Mouse (Mus musculus) liver, embryonic 16.5 days (tissue): ENCODE results near the gene Fbh1. TPM values are rescaled to one million over a fixed set of nuclear protein-coding genes. Genes with fewer than 3 reads are reported as not detected.
A peak's percentile ranks its signal among the peaks of the same experiment; 100 is the strongest.
"Not testable (repeated sequence)": the region's sequence is repeated elsewhere in the genome, so short reads cannot be mapped to it uniquely, and the experiment has no call there.

Experiments
- ATAC-seq: fragments of 200-750 bp; cut with Nextera tagmentation; 2 replicates; pipeline ENCODE4 v1.8.0; 2017; ENCODE audit warnings: low read depth, mild to moderate bottlenecking, moderate number of reproducible peaks, moderate library complexity
- H3K27ac ChIP-seq: fragments of 300-500 bp; sonication (generic); 2 replicates; pipeline ENCODE4 v1.5.1; 2014; ENCODE audit warnings: mild to moderate bottlenecking, low read length
- H3K27me3 ChIP-seq: fragments of 300-500 bp; sonication (generic); 2 replicates; pipeline ENCODE4 v1.6.1; 2014; ENCODE audit warnings: low read depth, low read length, mixed read lengths; ENCODE audit not compliant: control insufficient read depth, insufficient read depth
- H3K36me3 ChIP-seq: fragments of 300-500 bp; sonication (generic); 2 replicates; pipeline ENCODE4 v1.6.1; 2014; ENCODE audit warnings: mild to moderate bottlenecking; ENCODE audit not compliant: control insufficient read depth, insufficient read depth
- H3K4me1 ChIP-seq: fragments of 300-500 bp; sonication (generic); 2 replicates; pipeline ENCODE4 v1.6.1; 2014; ENCODE audit warnings: low read depth, low read length, mixed read lengths; ENCODE audit not compliant: control insufficient read depth
- H3K4me2 ChIP-seq: fragments of 300-500 bp; sonication (generic); 2 replicates; pipeline ENCODE4 v1.6.1; 2014; ENCODE audit warnings: low read depth, low read length, mixed read lengths
- H3K4me3 ChIP-seq: fragments of 300-500 bp; sonication (generic); 2 replicates; pipeline ENCODE4 v1.5.1; 2014; ENCODE audit warnings: low read depth, mild to moderate bottlenecking, low read length
- H3K9ac ChIP-seq: fragments of 300-500 bp; sonication (generic); 2 replicates; pipeline ENCODE4 v1.6.1; 2014; ENCODE audit warnings: low read depth, low read length
- H3K9me3 ChIP-seq: fragments of 300-500 bp; sonication (generic); replicated peaks from 2 replicates; pipeline ENCODE4 v1.6.1; 2016; ENCODE audit warnings: low read length; ENCODE audit not compliant: control insufficient read depth
- WGBS: fragments of 180-500 bp; shearing (Covaris S2); extraction: QIAGEN DNeasy Blood & Tissue Kit; methylation state at CpG from one replicate; pipeline ENCODE4 v1.1.7; 2014; ENCODE audit not compliant: insufficient replicate concordance; 5-methylcytosine and 5-hydroxymethylcytosine counted together
- polyA plus RNA-seq: library from polyadenylated mRNA; unstranded; fragments of >200 nt; fragmentation: Nextera tagmentation; extraction: Ambion mirVana; gene quantifications from 2 replicates; pipeline ENCODE4 v1.2.1, GENCODE M21; 2015

The Fbh1 gene
- polyA plus RNA-seq, 1 experiment from 2014 or later, result 27.7 TPM

DNA sequence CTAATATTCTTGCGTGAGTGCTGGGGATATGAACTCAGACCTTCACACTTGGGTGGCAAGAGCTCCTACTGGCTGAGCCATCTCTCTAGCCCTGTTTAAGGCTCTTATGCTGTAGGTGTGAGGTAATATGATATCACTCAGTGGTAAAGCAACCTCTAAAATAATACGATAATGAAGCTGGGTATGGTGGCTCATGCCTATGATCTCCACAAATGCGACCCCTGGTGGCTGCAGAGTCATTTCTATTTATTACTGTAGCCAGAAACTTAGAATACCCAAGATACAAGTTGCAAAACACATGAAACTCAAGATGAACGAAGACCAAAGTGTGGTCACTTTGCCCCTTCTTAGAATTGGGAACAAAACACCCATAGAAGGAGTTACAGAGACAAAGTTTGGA is 67.3 kb downstream of the Fbh1 start:
- H3K4me3 ChIP-seq, H3K36me3 ChIP-seq, H3K4me2 ChIP-seq, H3K27ac ChIP-seq, H3K4me1 ChIP-seq, H3K9ac ChIP-seq, H3K27me3 ChIP-seq, ATAC-seq, H3K9me3 ChIP-seq: not testable (repeated sequence)
- 40% methylated on average over 4 of the region's 4 CpGs for WGBS

DNA sequence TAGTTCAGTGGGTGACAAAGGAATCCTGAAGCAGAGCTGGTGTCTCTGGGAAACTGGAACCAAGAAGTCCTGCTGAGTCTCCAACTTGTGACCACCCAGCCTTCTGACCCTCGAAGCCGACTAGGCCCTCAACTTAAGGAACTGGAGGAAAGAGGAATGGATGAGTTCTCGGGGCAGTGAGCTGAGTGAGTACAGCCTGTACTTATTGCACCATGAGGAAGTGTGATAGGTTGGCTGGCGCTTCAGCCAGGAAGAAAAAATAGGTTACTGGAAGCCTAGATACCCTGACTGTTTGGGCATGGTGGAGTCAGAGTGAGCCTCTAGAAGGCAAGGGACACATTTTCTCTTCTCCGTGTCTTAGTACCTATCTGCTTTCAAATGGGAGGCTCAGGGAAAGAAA is 68.8 kb downstream of the Fbh1 start:
- H3K4me3 ChIP-seq, result no peak overlapping the region
- H3K9me3 ChIP-seq, result no peaks in the 10 kb centered on the region
- H3K36me3 ChIP-seq, result no peaks in the 10 kb centered on the region
- no peaks in the 10 kb centered on the region for H3K27me3 ChIP-seq
- no peak overlapping the region for H3K27ac ChIP-seq
- WGBS, result 26% methylated on average over 5 of the region's 5 CpGs
- peaks cover 9% of the 10 kb centered on the region for H3K4me1 ChIP-seq
- H3K4me2 ChIP-seq, result no peak overlapping the region
- no peak for ATAC-seq
- no peak overlapping the region for H3K9ac ChIP-seq

DNA sequence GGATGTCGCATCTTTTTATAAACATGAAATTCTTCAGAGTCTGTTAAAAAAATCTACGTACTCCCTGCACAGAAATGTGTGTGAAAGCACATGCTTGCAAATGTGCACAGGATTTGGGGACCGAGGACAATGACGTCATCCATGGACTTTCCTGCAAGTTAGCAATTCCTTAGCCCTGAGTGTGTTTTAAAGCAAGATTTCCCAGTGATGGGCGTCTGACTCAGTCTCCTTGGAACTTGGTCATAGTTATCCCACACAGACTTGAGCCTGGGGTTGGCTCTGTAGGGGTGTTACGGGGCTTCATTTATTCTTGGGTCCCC is 70.7 kb downstream of the Fbh1 start:
- Histone ChIP-seq H3K36me3 (no peaks in the 10 kb centered on the region), H3K4me1 (peaks cover 4% of the 10 kb centered on the region; the same call in 1 of the 2 replicates), H3K27ac (no peak overlapping the region), H3K9ac (no peak overlapping the region), H3K4me3 (no peak overlapping the region), H3K27me3 (no peaks in the 10 kb centered on the region), H3K9me3 (no peaks in the 10 kb centered on the region), H3K4me2 (peak overlapping the region; percentile 67)
- WGBS, result 39% methylated on average over 6 of the region's 6 CpGs
- ATAC-seq, result no peak

DNA sequence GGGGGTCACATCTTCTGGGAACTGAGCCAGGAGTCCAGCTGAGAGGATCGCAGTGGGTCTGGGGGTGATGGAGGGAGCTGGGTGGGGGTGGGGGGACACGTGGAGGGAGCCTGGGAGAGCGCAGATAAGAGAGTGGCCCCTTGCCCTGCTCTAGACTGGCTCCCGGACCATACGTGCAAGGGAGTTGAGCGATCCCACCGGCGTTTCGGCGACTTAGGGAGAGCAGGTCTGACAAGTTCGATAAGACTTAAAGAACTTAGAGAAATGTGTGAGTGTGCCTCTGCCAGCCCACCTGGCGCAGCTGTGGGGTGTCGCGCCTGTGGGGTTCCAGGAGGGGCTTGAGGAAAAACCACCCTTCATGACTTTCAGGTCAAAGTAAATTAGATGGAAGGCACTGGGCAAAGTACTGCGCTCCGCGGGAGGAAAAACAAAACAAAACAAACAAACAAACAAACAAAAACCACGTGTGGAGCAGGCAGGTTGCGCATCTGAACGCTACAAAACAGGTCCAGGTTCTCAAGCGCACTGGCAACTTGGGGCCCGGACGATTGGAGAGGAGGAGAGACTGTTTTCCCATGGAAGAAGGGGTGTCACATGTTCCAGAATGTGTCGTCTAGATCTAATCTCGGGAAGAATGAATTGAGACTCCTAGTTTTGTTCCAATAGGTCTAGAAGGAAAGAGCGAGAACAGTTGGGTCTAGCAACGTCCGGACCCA is 71.2 kb downstream of the Fbh1 start:
- Histone ChIP-seq H3K27ac (peak overlapping the region; percentile 58), H3K4me3 (peak overlapping the region; percentile 71)

DNA sequence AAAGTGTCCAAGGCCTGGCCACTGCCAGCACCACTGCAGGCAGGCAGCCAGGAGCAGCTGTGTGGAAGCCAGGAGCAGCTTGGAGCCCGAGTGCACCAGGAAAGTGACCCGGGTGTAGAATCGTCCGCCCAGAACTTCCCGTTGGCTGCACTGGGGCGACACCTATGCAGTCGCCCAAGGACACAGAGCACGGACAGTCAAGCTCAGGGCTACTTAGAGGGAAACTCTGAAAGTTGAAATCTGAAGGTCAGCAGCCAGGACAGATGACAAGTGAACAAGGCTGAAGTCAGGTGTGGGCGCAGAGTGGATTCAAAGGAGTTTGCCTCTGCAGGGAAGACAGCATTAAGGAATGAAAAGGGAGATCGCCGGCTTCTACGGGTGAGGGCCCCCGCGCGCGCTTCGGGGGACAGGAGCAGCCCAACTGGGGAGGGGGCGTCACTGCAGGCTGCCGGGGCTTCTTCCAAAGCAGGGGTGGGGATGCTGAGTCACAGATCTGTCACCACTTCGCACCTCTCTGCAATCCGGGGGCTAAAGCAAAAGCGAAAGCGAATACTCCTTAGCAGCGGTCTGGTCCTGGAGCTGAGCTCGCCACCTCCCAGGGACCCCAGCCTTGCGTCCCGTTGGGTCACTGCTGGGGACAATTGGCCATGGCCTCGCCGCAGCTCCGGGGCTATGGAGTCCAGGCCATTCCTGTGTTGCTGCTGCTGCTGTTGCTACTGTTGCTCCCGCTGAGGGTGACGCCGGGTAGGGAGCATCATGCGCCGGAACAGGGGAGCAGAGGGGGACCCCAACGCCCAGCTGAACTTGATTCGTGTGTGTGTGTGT is 72.0 kb downstream of the Fbh1 start, which contains the start of gene Il15ra:
Gene Il15ra, plus strand, starts transcription at position 90 of the 825 bp plus-strand sequence.
- Histone ChIP-seq H3K36me3 (no peaks in the 10 kb centered on the region), H3K4me2 (peak within 1 kb of the TSS; percentile 67), H3K9me3 (no peaks in the 10 kb centered on the region), H3K27ac (peak within 1 kb of the TSS; percentile 58), H3K4me3 (peak within 1 kb of the TSS; percentile 71), H3K9ac (peak within 1 kb of the TSS; percentile 63), H3K4me1 (peaks cover 4% of the 10 kb centered on the region; the same call in 1 of the 2 replicates), H3K27me3 (no peaks in the 10 kb centered on the region)
- WGBS, result under 1% methylated on average over 37 of the region's 37 CpGs
- peak; percentile 69 for ATAC-seq

More for the DNA sequence above, 71.2 kb downstream of the Fbh1 start:
- Histone ChIP-seq H3K36me3 (no peaks in the 10 kb centered on the region), H3K9me3 (no peaks in the 10 kb centered on the region), H3K9ac (peak overlapping the region; percentile 63), H3K27me3 (no peaks in the 10 kb centered on the region), H3K4me1 (peaks cover 4% of the 10 kb centered on the region; the same call in 1 of the 2 replicates), H3K4me2 (peak overlapping the region; percentile 67)
- peak; percentile 35 for ATAC-seq
- 5% methylated on average over 28 of the region's 28 CpGs for WGBS

DNA sequence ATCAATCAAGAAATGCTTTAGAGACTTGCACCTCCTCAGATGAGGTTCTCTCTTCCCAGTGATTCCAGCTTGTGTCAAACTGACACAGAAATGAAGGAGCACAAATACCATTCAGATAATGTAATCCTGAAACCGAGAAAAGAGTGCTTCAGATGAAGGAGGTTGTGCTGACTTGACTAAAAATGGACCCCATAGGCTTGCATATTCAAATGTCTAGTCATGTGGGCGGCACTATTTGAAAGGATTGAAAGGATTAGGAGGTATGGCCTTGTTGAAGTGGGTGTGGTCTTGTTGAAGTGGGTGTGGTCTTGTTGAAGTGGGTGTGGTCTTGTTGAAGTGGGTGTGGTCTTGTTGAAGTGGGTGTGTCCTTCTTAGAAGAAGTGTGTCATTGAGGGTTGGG is 77.5 kb downstream of the Fbh1 start:
- Histone ChIP-seq H3K9me3 (no peaks in the 10 kb centered on the region), H3K27ac (no peak overlapping the region), H3K4me2 (no peak overlapping the region), H3K36me3 (no peaks in the 10 kb centered on the region), H3K27me3 (no peaks in the 10 kb centered on the region), H3K9ac (no peak overlapping the region), H3K4me3 (no peak overlapping the region), H3K4me1 (no peaks in the 10 kb centered on the region; the same call in 1 of the 2 replicates)
- ATAC-seq, result no peak
- WGBS, result 77% methylated on average over 2 of the region's 2 CpGs

DNA sequence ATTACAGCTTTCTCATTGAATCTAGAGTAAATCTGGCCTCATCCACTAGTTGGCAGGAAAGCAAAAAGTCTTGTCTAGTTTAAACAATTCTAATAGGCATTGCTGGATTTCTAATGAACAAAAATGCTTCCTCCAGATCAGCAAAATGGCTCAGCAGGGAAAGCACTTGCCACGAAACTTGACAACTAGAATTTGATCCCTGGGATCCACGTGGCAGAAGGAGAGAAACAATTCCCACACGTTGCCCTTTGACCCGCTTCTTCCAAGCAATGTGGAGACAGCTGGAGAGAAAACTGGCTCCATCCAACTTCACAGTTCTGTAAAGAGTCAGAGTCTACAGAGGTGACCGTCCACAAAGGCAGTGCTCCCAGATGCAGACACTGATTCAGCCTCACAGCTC is 78.4 kb downstream of the Fbh1 start:
- Histone ChIP-seq H3K27me3 (no peaks in the 10 kb centered on the region), H3K36me3 (no peaks in the 10 kb centered on the region), H3K9ac (no peak overlapping the region), H3K9me3 (no peaks in the 10 kb centered on the region), H3K27ac (no peak overlapping the region), H3K4me1 (no peaks in the 10 kb centered on the region; the same call in 1 of the 2 replicates), H3K4me3 (no peak overlapping the region), H3K4me2 (no peak overlapping the region)
- 52% methylated on average over 5 of the region's 5 CpGs for WGBS
- no peak for ATAC-seq

DNA sequence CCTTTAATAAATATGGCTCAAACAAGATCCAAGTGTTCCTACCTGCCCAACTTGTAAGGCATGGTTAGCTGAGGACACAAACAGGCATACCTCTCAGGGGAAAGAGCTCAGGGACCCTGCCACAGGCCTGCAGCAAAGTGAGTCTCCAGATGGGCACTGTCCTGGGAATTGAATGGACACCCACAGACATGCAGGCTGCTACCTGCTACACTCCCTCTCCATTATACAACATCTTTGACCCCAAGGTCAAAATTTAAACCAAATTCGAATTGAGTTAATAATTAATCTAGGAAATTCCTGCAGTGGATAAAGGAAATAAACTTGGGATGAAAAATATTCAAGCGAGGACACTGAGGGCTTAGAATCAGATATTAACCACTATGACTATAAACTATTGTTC is 81.5 kb downstream of the Fbh1 start:
- Histone ChIP-seq H3K27me3 (no peaks in the 10 kb centered on the region), H3K4me1 (no peaks in the 10 kb centered on the region; the same call in 1 of the 2 replicates), H3K9me3 (no peaks in the 10 kb centered on the region), H3K27ac (peak overlapping the region; percentile 75), H3K36me3 (no peaks in the 10 kb centered on the region), H3K4me2 (no peak overlapping the region), H3K9ac (no peak overlapping the region), H3K4me3 (no peak overlapping the region)
- WGBS, result 38% methylated on average over 2 of the region's 2 CpGs
- ATAC-seq, result peak; percentile 51; the same call in 1 of the 2 replicates

DNA sequence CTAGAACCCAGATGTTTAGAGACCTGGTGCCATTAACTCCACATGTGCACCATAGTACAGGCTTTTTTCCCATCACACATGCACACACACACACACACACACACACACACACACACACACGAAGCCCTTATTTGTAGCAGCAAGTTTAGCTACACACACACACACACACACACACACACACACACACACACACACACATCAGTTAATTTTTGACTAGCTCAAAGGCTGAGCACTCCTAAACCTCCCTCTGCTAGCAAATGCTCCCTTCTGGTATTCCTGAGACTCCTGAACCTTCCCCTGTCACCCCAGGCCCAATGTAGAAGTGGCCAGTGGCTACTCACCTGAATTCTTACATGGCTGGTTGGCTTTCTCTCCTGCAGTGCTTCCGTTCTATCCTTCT is 83.3 kb downstream of the Fbh1 start:
- H3K4me2 ChIP-seq, result no peak overlapping the region
- no peaks in the 10 kb centered on the region; the same call in 1 of the 2 replicates for H3K4me1 ChIP-seq
- H3K9ac ChIP-seq, result no peak overlapping the region
- H3K27ac ChIP-seq, result peak overlapping the region; percentile 68
- peak; percentile 73 for ATAC-seq
- H3K27me3 ChIP-seq, result no peaks in the 10 kb centered on the region
- H3K4me3 ChIP-seq, result no peak overlapping the region
- H3K9me3 ChIP-seq, result no peaks in the 10 kb centered on the region
- H3K36me3 ChIP-seq, result no peaks in the 10 kb centered on the region
- 41% methylated on average over 2 of the region's 2 CpGs for WGBS
